Mouse (Mus musculus) heart, adult 8-10 months (tissue): ENCODE results near the gene Hlx. TPM values are rescaled to one million over a fixed set of nuclear protein-coding genes. Genes with fewer than 3 reads are reported as not detected.
A peak's percentile ranks its signal among the peaks of the same experiment; 100 is the strongest.

Experiments
- DNase-seq: peaks from one replicate; pipeline ENCODE4 v3.0.0; 2022; ENCODE audit warnings: low spot score
- total RNA-seq, 4 experiments: library from RNA; stranded (reverse); gene quantifications; 2 replicates each; pipeline ENCODE4 v1.2.4; 2022

The Hlx gene
- total RNA-seq, 4 experiments from 2014 or later = 7.3 to 8.4 (median 8.0) TPM

- DNase-seq = no peak
Observed at GRCm38 (mm10) chr1:184716117-184716516, 16.3 kb downstream of the Hlx start.

GRCm38 (mm10) chr1:184715693-184716092 is 16.7 kb downstream of the Hlx start:
- no peak for DNase-seq

GRCm38 (mm10) chr1:184714515-184714914 is 17.9 kb downstream of the Hlx start:
- DNase-seq = no peak

GRCm38 (mm10) chr1:184713716-184714115 is 18.7 kb downstream of the Hlx start:
- DNase-seq = no peak

GRCm38 (mm10) chr1:184707532-184708248 is 24.7 kb downstream of the Hlx start:
- DNase-seq = no peak

GRCm38 (mm10) chr1:184704901-184705300 is 27.5 kb downstream of the Hlx start:
- no peak for DNase-seq

- DNase-seq = no peak
Observed at GRCm38 (mm10) chr1:184699295-184699694, 33.1 kb downstream of the Hlx start.

- no peak for DNase-seq
Observed at GRCm38 (mm10) chr1:184695451-184695850, 37.0 kb downstream of the Hlx start.

- DNase-seq = no peak
Observed at GRCm38 (mm10) chr1:184692204-184692904, 40.1 kb downstream of the Hlx start.

GRCm38 (mm10) chr1:184691240-184691639 is 41.2 kb downstream of the Hlx start:
- DNase-seq = no peak

GRCm38 (mm10) chr1:184688026-184688425 is 44.4 kb downstream of the Hlx start:
- no peak for DNase-seq

GRCm38 (mm10) chr1:184687512-184687911 is 44.9 kb downstream of the Hlx start:
- DNase-seq = no peak

- no peak for DNase-seq
Observed at GRCm38 (mm10) chr1:184683541-184683940, 48.9 kb downstream of the Hlx start.

- no peak for DNase-seq
Observed at GRCm38 (mm10) chr1:184679416-184679965, 52.9 kb downstream of the Hlx start.

GRCm38 (mm10) chr1:184677641-184678040 is 54.8 kb downstream of the Hlx start:
- peak; percentile 9 for DNase-seq

Other genes with a start within 250 kb of the Hlx start
- not detected for gene Marc1, start 78.7 kb upstream of the Hlx start, total RNA-seq
- 100 to 1,000 TPM; 113 to 146 (median 132) TPM for gene Marc2, start 113.8 kb upstream of the Hlx start, total RNA-seq
- 10 to 100 TPM; 15.4 to 19.9 (median 18.0) TPM for gene C130074G19Rik, start 150.6 kb upstream of the Hlx start, total RNA-seq